Mouse (Mus musculus): ENCODE data around the gene Cyb5r4.
"Not testable (repeated sequence)": the region's sequence is repeated elsewhere in the genome, so short reads cannot be mapped to it uniquely, and the experiment has no call there.

Gene Cyb5r4

GRCm38 (mm10) chr9:87021778-87022523 lies at the start of gene Cyb5r4:
Gene Cyb5r4 (plus strand): TSS chr9:87022014.
- peak; percentile 96 for DNase-seq (ENCODE audit: low spot score)

- DNase-seq (ENCODE audit: low spot score), result not testable (repeated sequence)
Observed at GRCm38 (mm10) chr9:86972471-86972870, 49.3 kb upstream of the Cyb5r4 start.

GRCm38 (mm10) chr9:86973562-86973961 lies 48.3 kb upstream of the Cyb5r4 start:
- no peak for DNase-seq (ENCODE audit: low spot score)

- DNase-seq (ENCODE audit: low spot score), result no peak
Observed at GRCm38 (mm10) chr9:86976896-86977295, 44.9 kb upstream of the Cyb5r4 start.

GRCm38 (mm10) chr9:86978257-86978907 lies 43.4 kb upstream of the Cyb5r4 start:
- DNase-seq (ENCODE audit: low spot score), result no peak

- DNase-seq (ENCODE audit: low spot score), result no peak
Observed at GRCm38 (mm10) chr9:86980048-86980447, 41.8 kb upstream of the Cyb5r4 start.

GRCm38 (mm10) chr9:86980942-86981341 lies 40.9 kb upstream of the Cyb5r4 start:
- DNase-seq (ENCODE audit: low spot score), result no peak

GRCm38 (mm10) chr9:86981551-86981950 lies 40.3 kb upstream of the Cyb5r4 start:
- no peak for DNase-seq (ENCODE audit: low spot score)

GRCm38 (mm10) chr9:86984583-86984982 lies 37.2 kb upstream of the Cyb5r4 start:
- DNase-seq (ENCODE audit: low spot score), result no peak

GRCm38 (mm10) chr9:86985105-86985504 lies 36.7 kb upstream of the Cyb5r4 start:
- no peak for DNase-seq (ENCODE audit: low spot score)

GRCm38 (mm10) chr9:86986703-86987296 lies 35.0 kb upstream of the Cyb5r4 start:
- no peak for DNase-seq (ENCODE audit: low spot score)

GRCm38 (mm10) chr9:86989822-86990221 lies 32.0 kb upstream of the Cyb5r4 start:
- DNase-seq (ENCODE audit: low spot score), result no peak

GRCm38 (mm10) chr9:86991758-86992157 lies 30.1 kb upstream of the Cyb5r4 start:
- no peak for DNase-seq (ENCODE audit: low spot score)

GRCm38 (mm10) chr9:86997046-86997691 lies 24.6 kb upstream of the Cyb5r4 start:
- DNase-seq (ENCODE audit: low spot score), result no peak

- no peak for DNase-seq (ENCODE audit: low spot score)
Observed at GRCm38 (mm10) chr9:86999956-87000582, 21.7 kb upstream of the Cyb5r4 start.

GRCm38 (mm10) chr9:87004701-87005434 lies 16.9 kb upstream of the Cyb5r4 start:
- no peak for DNase-seq (ENCODE audit: low spot score)

- DNase-seq (ENCODE audit: low spot score), result no peak
Observed at GRCm38 (mm10) chr9:87005435-87005779, 16.4 kb upstream of the Cyb5r4 start.

- no peak for DNase-seq (ENCODE audit: low spot score)
Observed at GRCm38 (mm10) chr9:87008507-87008906, 13.3 kb upstream of the Cyb5r4 start.

GRCm38 (mm10) chr9:87008919-87009318 lies 12.9 kb upstream of the Cyb5r4 start:
- no peak for DNase-seq (ENCODE audit: low spot score)

GRCm38 (mm10) chr9:87015288-87015937 lies 6.4 kb upstream of the Cyb5r4 start, which contains the start of gene Ripply2:
Gene Ripply2 (plus strand): TSS chr9:87015537.
- DNase-seq (ENCODE audit: low spot score), result no peak

GRCm38 (mm10) chr9:87015938-87016294 lies 5.9 kb upstream of the Cyb5r4 start:
- no peak for DNase-seq (ENCODE audit: low spot score)
